Mouse (Mus musculus) right cerebral cortex, postnatal 36 days (tissue): Measurements from ENCODE around the gene Nkx2-1.

ENCODE experiments used
- DNase-seq, 2 experiments: peaks; one replicate each; pipeline ENCODE4 v3.0.0; 2022; ENCODE audit warnings: low spot score in 2 of 2, mixed read lengths in 1 of 2

Gene Nkx2-1

GRCm38 (mm10) chr12:56522191-56522590, 14.5 kb downstream of the Nkx2-1 start:
- DNase-seq, result no peak

GRCm38 (mm10) chr12:56521106-56521840, 15.4 kb downstream of the Nkx2-1 start:
- no peak for DNase-seq

- no peak for DNase-seq
These were observed 16.2 kb downstream of the Nkx2-1 start for GRCm38 (mm10) chr12:56520396-56521105.

- DNase-seq, result no peak
These were observed 16.9 kb downstream of the Nkx2-1 start for GRCm38 (mm10) chr12:56519738-56520191.

GRCm38 (mm10) chr12:56519071-56519737, 17.5 kb downstream of the Nkx2-1 start:
- no peak for DNase-seq

GRCm38 (mm10) chr12:56518221-56518620, 18.5 kb downstream of the Nkx2-1 start:
- no peak for DNase-seq

GRCm38 (mm10) chr12:56514831-56515230, 21.9 kb downstream of the Nkx2-1 start:
- no peak for DNase-seq

- no peak for DNase-seq
These were observed 28.3 kb downstream of the Nkx2-1 start for GRCm38 (mm10) chr12:56508413-56508812.

GRCm38 (mm10) chr12:56487046-56487445, 49.7 kb downstream of the Nkx2-1 start:
- DNase-seq, result no peak

- DNase-seq, result no peak
These were observed 54.1 kb downstream of the Nkx2-1 start for GRCm38 (mm10) chr12:56482606-56483005.
